Mouse (Mus musculus) liver, adult 2 months (tissue): ENCODE measurements around the gene Cspg5. TPM values are rescaled to one million over a fixed set of nuclear protein-coding genes. Genes with fewer than 3 reads are reported as not detected.

Source experiments
- DNase-seq: peaks from one replicate; pipeline ENCODE4 v3.0.0-alpha.2; 2011; ENCODE audit warnings: low read depth, low spot score; ENCODE audit errors: extremely low read depth
- H3K27ac ChIP-seq: fragments of 200-500 bp; replicated peaks from 2 replicates; pipeline ENCODE4 v1.5.1; 2012; ENCODE audit warnings: low read depth, mild to moderate bottlenecking, control low read depth, inconsistent platforms, low read length; ENCODE audit not compliant: insufficient read depth
- H3K27me3 ChIP-seq: fragments of 200-500 bp; 2 replicates; pipeline ENCODE4 v1.6.1; 2012; ENCODE audit warnings: mild to moderate bottlenecking, moderate library complexity, low read length, inconsistent platforms; ENCODE audit not compliant: control insufficient read depth, insufficient read depth
- H3K36me3 ChIP-seq: fragments of 200-500 bp; 2 replicates; pipeline ENCODE4 v1.6.1; 2012; ENCODE audit warnings: low read length, inconsistent platforms; ENCODE audit not compliant: control insufficient read depth, insufficient read depth
- H3K4me1 ChIP-seq: fragments of 200-500 bp; 2 replicates; pipeline ENCODE4 v1.6.1; 2011; ENCODE audit warnings: low read length; ENCODE audit not compliant: control insufficient read depth, insufficient read depth
- H3K4me3 ChIP-seq: fragments of 200-500 bp; 2 replicates; pipeline ENCODE4 v1.5.1; 2011; ENCODE audit warnings: low read depth, mild to moderate bottlenecking, control low read depth, low read length, moderate library complexity; ENCODE audit not compliant: insufficient read depth
- H3K79me2 ChIP-seq: fragments of 200-500 bp; 2 replicates; pipeline ENCODE4 v1.6.1; 2012; ENCODE audit warnings: inconsistent platforms, mild to moderate bottlenecking, low read length, moderate library complexity; ENCODE audit not compliant: control insufficient read depth, insufficient read depth
- H3K9ac ChIP-seq: fragments of 200-500 bp; 2 replicates; pipeline ENCODE4 v1.6.1; 2012; ENCODE audit warnings: low read depth, mild to moderate bottlenecking, control low read depth, inconsistent platforms, low read length
- CTCF ChIP-seq: fragments of 200-500 bp; IDR thresholded peaks from 2 replicates; pipeline ENCODE4 v1.5.1; 2011; ENCODE audit warnings: low read depth, low read length, control low read depth
- POLR2A ChIP-seq: fragments of 200-500 bp; IDR thresholded peaks from 2 replicates; pipeline ENCODE4 v1.6.1; 2011; ENCODE audit warnings: low read length, control low read depth; ENCODE audit not compliant: insufficient read depth; ENCODE audit errors: extremely low read depth
- WGBS: fragments of 180-500 bp; shearing (Covaris S2); methylation state at CpG from one replicate; pipeline ENCODE4 v1.1.7; 2018; 5-methylcytosine and 5-hydroxymethylcytosine counted together
- polyA plus RNA-seq: library from polyadenylated mRNA; depleted of rRNA; stranded (reverse); fragments of >200 nt; gene quantifications from 2 replicates; pipeline ENCODE4 v1.2.3, GENCODE M21; 2012
- total RNA-seq: library from RNA; depleted of rRNA; stranded (reverse); fragments of >200 nt; gene quantifications from 2 replicates; pipeline ENCODE4 v1.2.3, GENCODE M21; 2014

Gene Cspg5
- total and polyA plus RNA-seq, 2 experiments = 0.09 to 0.16 TPM

GRCm38 (mm10) chr9:110230395-110231071 is 13.1 kb upstream of the Cspg5 start:
- Histone ChIP-seq H3K27me3 (no peaks in the 10 kb centered on the region), H3K9ac (no peak overlapping the region), H3K4me1 (no peaks in the 10 kb centered on the region), H3K4me3 (no peak overlapping the region), H3K27ac (no peak overlapping the region), H3K79me2 (no peaks in the 10 kb centered on the region), H3K36me3 (peaks cover 10% of the 10 kb centered on the region; the same call in 1 of the 2 replicates)
- no peak for TF ChIP-seq CTCF
- no peak for TF ChIP-seq POLR2A
- 90% methylated on average over 16 of the region's 16 CpGs for WGBS
- DNase-seq = no peak

- no peak overlapping the region for H3K9ac ChIP-seq
- DNase-seq = no peak
- H3K4me3 ChIP-seq = no peak overlapping the region
- no peaks in the 10 kb centered on the region for H3K27me3 ChIP-seq
- H3K4me1 ChIP-seq = no peaks in the 10 kb centered on the region
- no peaks in the 10 kb centered on the region for H3K79me2 ChIP-seq
- peaks cover 27% of the 10 kb centered on the region for H3K36me3 ChIP-seq
- TF ChIP-seq CTCF = no peak
- 90% methylated on average over 6 of the region's 6 CpGs for WGBS
- H3K27ac ChIP-seq = no peak overlapping the region
These were observed 8.6 kb upstream of the Cspg5 start for GRCm38 (mm10) chr9:110234962-110235361.

GRCm38 (mm10) chr9:110244567-110244888 is 945 bp downstream of the Cspg5 start:
- Histone ChIP-seq H3K4me1 (peaks cover 3% of the 10 kb centered on the region; the same call in 1 of the 2 replicates), H3K4me3 (peak overlapping the region; percentile 79), H3K27ac (peak overlapping the region; percentile 31; the same call in 1 of the 2 replicates), H3K79me2 (no peaks in the 10 kb centered on the region), H3K27me3 (no peaks in the 10 kb centered on the region), H3K9ac (peak overlapping the region; percentile 78), H3K36me3 (no peaks in the 10 kb centered on the region)
- no peak for TF ChIP-seq CTCF
- no peak for TF ChIP-seq POLR2A
- DNase-seq = peak; percentile 49
- WGBS = 14% methylated on average over 7 of the region's 7 CpGs

DNA sequence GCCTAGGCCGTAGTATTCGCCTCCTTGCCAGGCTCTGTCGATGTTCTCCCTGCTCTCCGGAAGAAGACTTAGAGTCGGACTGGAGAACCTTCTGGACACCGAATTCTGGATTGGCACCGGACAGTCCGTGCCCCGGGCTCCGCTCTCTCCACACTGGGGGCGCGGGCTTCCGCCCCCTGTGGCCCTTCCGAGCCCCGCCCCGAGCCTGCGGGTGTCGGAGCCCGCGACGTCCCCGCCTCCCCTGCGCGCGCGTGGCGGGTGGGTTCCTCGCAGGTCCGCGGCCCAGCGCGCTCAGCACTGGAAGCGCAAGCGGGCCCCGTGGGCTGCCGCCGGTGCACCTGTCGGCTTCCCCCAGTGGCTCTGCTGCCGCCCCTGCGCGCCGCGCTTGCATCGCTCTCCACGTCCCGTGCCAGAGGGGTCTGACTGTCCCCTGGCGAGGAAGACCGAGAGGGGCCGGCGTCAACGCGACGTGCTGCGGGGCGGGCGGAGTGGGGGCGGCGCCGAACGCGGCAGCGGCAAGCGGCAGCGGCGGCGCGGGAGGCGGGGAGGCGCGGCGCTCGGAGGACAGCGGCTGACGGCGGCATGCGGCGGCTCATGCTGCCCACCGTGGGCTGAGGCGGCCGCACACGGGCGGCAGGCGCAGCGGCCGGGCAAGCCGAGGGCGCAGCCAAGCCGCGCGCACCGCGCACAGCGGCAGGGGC is 1.5 kb downstream of the Cspg5 start:
- DNase-seq = no peak
- Histone ChIP-seq H3K4me1 (peaks cover 3% of the 10 kb centered on the region; the same call in 1 of the 2 replicates), H3K9ac (peak overlapping the region; percentile 78), H3K27ac (peak overlapping the region; percentile 31; the same call in 1 of the 2 replicates), H3K27me3 (no peaks in the 10 kb centered on the region), H3K4me3 (peak overlapping the region; percentile 79), H3K79me2 (no peaks in the 10 kb centered on the region), H3K36me3 (no peaks in the 10 kb centered on the region)
- TF ChIP-seq POLR2A = no peak
- TF ChIP-seq CTCF = no peak
- 2% methylated on average over 93 of the region's 93 CpGs for WGBS

- Histone ChIP-seq H3K36me3 (no peaks in the 10 kb centered on the region), H3K4me1 (peaks cover 3% of the 10 kb centered on the region; the same call in 1 of the 2 replicates), H3K27me3 (no peaks in the 10 kb centered on the region), H3K27ac (no peak overlapping the region), H3K9ac (peak overlapping the region; percentile 78), H3K79me2 (no peaks in the 10 kb centered on the region), H3K4me3 (peak overlapping the region; percentile 79)
- 2% methylated on average over 37 of the region's 40 CpGs for WGBS
- TF ChIP-seq CTCF (no peak), POLR2A (no peak)
- peak; percentile 35 for DNase-seq
These were observed 2.2 kb downstream of the Cspg5 start for GRCm38 (mm10) chr9:110245590-110246320.
